Mouse (Mus musculus) forebrain, postnatal 0 days (tissue): Measurements from ENCODE around the gene Ndufa4l2. TPM values are rescaled to one million over a fixed set of nuclear protein-coding genes. Genes with fewer than 3 reads are reported as not detected.

Source experiments
- ATAC-seq: fragments of 200-750 bp; cut with Nextera tagmentation; 2 replicates; pipeline ENCODE4 v1.8.0; 2017; ENCODE audit warnings: mild to moderate bottlenecking, moderate library complexity
- DNase-seq: peaks from one replicate; pipeline ENCODE4 v3.0.0-alpha.2; 2015
- H3K27ac ChIP-seq: fragments of 300-500 bp; sonication (generic); 2 replicates; pipeline ENCODE4 v1.5.1; 2014; ENCODE audit warnings: low read depth, mild to moderate bottlenecking, antibody characterized with exemption, low read length, moderate library complexity, mixed read lengths
- H3K27me3 ChIP-seq: fragments of 300-500 bp; sonication (generic); 2 replicates; pipeline ENCODE4 v1.6.1; 2014; ENCODE audit warnings: mild to moderate bottlenecking, low read length, mixed read lengths; ENCODE audit not compliant: insufficient read depth
- H3K36me3 ChIP-seq: fragments of 300-500 bp; sonication (generic); 2 replicates; pipeline ENCODE4 v1.6.1; 2014; ENCODE audit warnings: mild to moderate bottlenecking, moderate library complexity; ENCODE audit not compliant: insufficient read depth
- H3K4me1 ChIP-seq: fragments of 300-500 bp; sonication (generic); 2 replicates; pipeline ENCODE4 v1.6.1; 2014; ENCODE audit warnings: antibody characterized with exemption; ENCODE audit not compliant: insufficient read depth
- H3K4me2 ChIP-seq: fragments of 300-500 bp; sonication (generic); 2 replicates; pipeline ENCODE4 v1.6.1; 2014; ENCODE audit warnings: low read depth, mild to moderate bottlenecking, moderate library complexity
- H3K4me3 ChIP-seq: fragments of 300-500 bp; sonication (generic); 2 replicates; pipeline ENCODE4 v1.5.1; 2014; ENCODE audit warnings: low read depth, low read length, mixed read lengths
- H3K9ac ChIP-seq: fragments of 300-500 bp; sonication (generic); 2 replicates; pipeline ENCODE4 v1.6.1; 2014; ENCODE audit warnings: mild to moderate bottlenecking
- H3K9me3 ChIP-seq: fragments of 300-500 bp; sonication (generic); 2 replicates; pipeline ENCODE4 v1.6.1; 2016; ENCODE audit warnings: low read length
- CTCF ChIP-seq: sonication (generic); IDR thresholded peaks from 2 replicates; pipeline ENCODE4 v1.5.1; 2016; ENCODE audit warnings: antibody characterized with exemption, control low read depth, low read depth
- WGBS: fragments of 180-500 bp; shearing (Covaris S2); extraction: QIAGEN DNeasy Blood & Tissue Kit; methylation state at CpG from one replicate; pipeline ENCODE4 v1.1.7; 2014; 5-methylcytosine and 5-hydroxymethylcytosine counted together
- polyA plus RNA-seq: library from polyadenylated mRNA; unstranded; fragments of >200 nt; fragmentation: Nextera tagmentation; extraction: Ambion mirVana; gene quantifications from 2 replicates; pipeline ENCODE4 v1.2.1, GENCODE M21; 2015
- total RNA-seq: library from RNA; depleted of rRNA; stranded (reverse); fragments of >200 nt; gene quantifications from 2 replicates; pipeline ENCODE4 v1.2.3, GENCODE M21; 2014; rRNA removed

Gene Ndufa4l2
- total and polyA plus RNA-seq, 2 experiments from 2014 or later = 15.5 TPM

GRCm38 (mm10) chr10:127546505-127546904, 31.7 kb downstream of the Ndufa4l2 start:
- Histone ChIP-seq H3K36me3 (peaks cover 98% of the 10 kb centered on the region), H3K27me3 (no peaks in the 10 kb centered on the region), H3K9ac (no peak overlapping the region), H3K4me2 (no peak overlapping the region), H3K9me3 (no peaks in the 10 kb centered on the region), H3K4me1 (no peaks in the 10 kb centered on the region), H3K4me3 (no peak overlapping the region), H3K27ac (no peak overlapping the region)
- DNase-seq (no peak), ATAC-seq (no peak)
- WGBS = 93% methylated on average over 7 of the region's 7 CpGs
- TF ChIP-seq CTCF = peak; percentile 57

GRCm38 (mm10) chr10:127548236-127548635, 33.5 kb downstream of the Ndufa4l2 start:
- H3K27ac ChIP-seq = no peak overlapping the region
- H3K4me3 ChIP-seq = no peak overlapping the region
- ATAC-seq (no peak), DNase-seq (no peak)
- H3K4me1 ChIP-seq = no peaks in the 10 kb centered on the region
- H3K36me3 ChIP-seq = peaks cover 98% of the 10 kb centered on the region
- no peak overlapping the region for H3K4me2 ChIP-seq
- H3K9me3 ChIP-seq = no peaks in the 10 kb centered on the region
- 94% methylated on average over 15 of the region's 15 CpGs for WGBS
- no peak for TF ChIP-seq CTCF
- no peaks in the 10 kb centered on the region for H3K27me3 ChIP-seq
- H3K9ac ChIP-seq = no peak overlapping the region

- Histone ChIP-seq H3K9ac (no peak overlapping the region), H3K4me1 (no peaks in the 10 kb centered on the region), H3K27ac (no peak overlapping the region), H3K36me3 (peaks cover 100% of the 10 kb centered on the region), H3K4me2 (no peak overlapping the region), H3K27me3 (no peaks in the 10 kb centered on the region), H3K9me3 (no peaks in the 10 kb centered on the region), H3K4me3 (no peak overlapping the region)
- DNase-seq (no peak), ATAC-seq (no peak)
- 91% methylated on average over 17 of the region's 17 CpGs for WGBS
- TF ChIP-seq CTCF = no peak
Measured at GRCm38 (mm10) chr10:127549892-127550291, 35.1 kb downstream of the Ndufa4l2 start.

GRCm38 (mm10) chr10:127555703-127556102, 40.9 kb downstream of the Ndufa4l2 start:
- DNase-seq (no peak), ATAC-seq (peak; percentile 23)
- no peaks in the 10 kb centered on the region for H3K4me1 ChIP-seq
- no peak overlapping the region for H3K4me2 ChIP-seq
- H3K9me3 ChIP-seq = no peaks in the 10 kb centered on the region
- TF ChIP-seq CTCF = peak; percentile 70
- 69% methylated on average over 18 of the region's 18 CpGs for WGBS
- no peak overlapping the region for H3K9ac ChIP-seq
- no peak overlapping the region for H3K27ac ChIP-seq
- no peak overlapping the region for H3K4me3 ChIP-seq
- peaks cover 99% of the 10 kb centered on the region for H3K36me3 ChIP-seq
- H3K27me3 ChIP-seq = no peaks in the 10 kb centered on the region

GRCm38 (mm10) chr10:127557397-127557796, 42.6 kb downstream of the Ndufa4l2 start:
- Histone ChIP-seq H3K36me3 (peaks cover 99% of the 10 kb centered on the region), H3K4me1 (no peaks in the 10 kb centered on the region), H3K9ac (no peak overlapping the region), H3K4me2 (no peak overlapping the region), H3K9me3 (no peaks in the 10 kb centered on the region), H3K27ac (no peak overlapping the region), H3K27me3 (no peaks in the 10 kb centered on the region), H3K4me3 (no peak overlapping the region)
- WGBS = 91% methylated on average over 13 of the region's 13 CpGs
- TF ChIP-seq CTCF = peak; percentile 51
- DNase-seq (no peak), ATAC-seq (no peak)

- H3K9me3 ChIP-seq = no peaks in the 10 kb centered on the region
- no peak overlapping the region for H3K27ac ChIP-seq
- H3K27me3 ChIP-seq = no peaks in the 10 kb centered on the region
- ATAC-seq (no peak), DNase-seq (no peak)
- H3K36me3 ChIP-seq = peaks cover 89% of the 10 kb centered on the region
- no peaks in the 10 kb centered on the region for H3K4me1 ChIP-seq
- no peak overlapping the region for H3K4me3 ChIP-seq
- H3K9ac ChIP-seq = no peak overlapping the region
- H3K4me2 ChIP-seq = no peak overlapping the region
- peak; percentile 45 for TF ChIP-seq CTCF
Measured at GRCm38 (mm10) chr10:127561145-127561544, 46.4 kb downstream of the Ndufa4l2 start.

GRCm38 (mm10) chr10:127563840-127564239, 49.1 kb downstream of the Ndufa4l2 start:
- WGBS = 82% methylated on average over 8 of the region's 8 CpGs
- no peaks in the 10 kb centered on the region for H3K9me3 ChIP-seq
- no peak for ATAC-seq
- no peak overlapping the region for H3K27ac ChIP-seq
- H3K36me3 ChIP-seq = peaks cover 85% of the 10 kb centered on the region
- no peak for DNase-seq
- TF ChIP-seq CTCF = no peak
- H3K9ac ChIP-seq = no peak overlapping the region
- H3K4me3 ChIP-seq = no peak overlapping the region
- H3K4me1 ChIP-seq = no peaks in the 10 kb centered on the region
- H3K27me3 ChIP-seq = no peaks in the 10 kb centered on the region
- H3K4me2 ChIP-seq = no peak overlapping the region

GRCm38 (mm10) chr10:127564301-127564700, 49.5 kb downstream of the Ndufa4l2 start:
- ATAC-seq (peak; percentile 30; the same call in 1 of the 2 replicates), DNase-seq (no peak)
- no peak overlapping the region for H3K9ac ChIP-seq
- peaks cover 85% of the 10 kb centered on the region for H3K36me3 ChIP-seq
- H3K9me3 ChIP-seq = no peaks in the 10 kb centered on the region
- H3K4me2 ChIP-seq = no peak overlapping the region
- H3K27me3 ChIP-seq = no peaks in the 10 kb centered on the region
- H3K4me3 ChIP-seq = no peak overlapping the region
- H3K4me1 ChIP-seq = no peaks in the 10 kb centered on the region
- H3K27ac ChIP-seq = no peak overlapping the region
- 56% methylated on average over 13 of the region's 13 CpGs for WGBS
- TF ChIP-seq CTCF = no peak

Other genes starting within 250 kb of the Ndufa4l2 start
- 272 and 300 TPM in 2 replicates for gene Dctn2, start 248.6 kb upstream of the Ndufa4l2 start, total RNA-seq
- 332 and 343 TPM in 2 replicates for gene Dctn2, start 248.6 kb upstream of the Ndufa4l2 start, polyA plus RNA-seq
- gene Mbd6, start 225.9 kb upstream of the Ndufa4l2 start, total RNA-seq = 5.9 and 9.4 TPM in 2 replicates
- gene Mbd6, start 225.9 kb upstream of the Ndufa4l2 start, polyA plus RNA-seq = 4.1 and 4.8 TPM in 2 replicates
- gene Mars, start 203.2 kb upstream of the Ndufa4l2 start, total RNA-seq = 86.4 and 94.4 TPM in 2 replicates
- 95.9 and 98.6 TPM in 2 replicates for gene Mars, start 203.2 kb upstream of the Ndufa4l2 start, polyA plus RNA-seq
- 0.52 and 0.69 TPM in 2 replicates for gene Arhgap9, start 193.0 kb upstream of the Ndufa4l2 start, total RNA-seq
- gene Arhgap9, start 193.0 kb upstream of the Ndufa4l2 start, polyA plus RNA-seq = 0.81 and 0.99 TPM in 2 replicates
- 2.5 and 5.1 TPM in 2 replicates for gene Gli1, start 173.0 kb upstream of the Ndufa4l2 start, total RNA-seq
- 0.89 and 1.2 TPM in 2 replicates for gene Gli1, start 173.0 kb upstream of the Ndufa4l2 start, polyA plus RNA-seq
- gene Inhbe, start 160.6 kb upstream of the Ndufa4l2 start, total RNA-seq = under 0.01 TPM in 1 of 2 replicates, not detected in the other
- not detected in 2 replicates for gene Inhbe, start 160.6 kb upstream of the Ndufa4l2 start, polyA plus RNA-seq
- not detected in 2 replicates for gene Inhbc, start 144.5 kb upstream of the Ndufa4l2 start, total RNA-seq
- gene Inhbc, start 144.5 kb upstream of the Ndufa4l2 start, polyA plus RNA-seq = not detected in 2 replicates
- gene R3hdm2, start 134.6 kb upstream of the Ndufa4l2 start, total RNA-seq = 47.5 and 51.0 TPM in 2 replicates
- 28.6 and 37.2 TPM in 2 replicates for gene R3hdm2, start 134.6 kb upstream of the Ndufa4l2 start, polyA plus RNA-seq
- gene Stac3, start 13.3 kb upstream of the Ndufa4l2 start, total RNA-seq = 0.85 and 1.7 TPM in 2 replicates
- 0.20 and 0.50 TPM in 2 replicates for gene Stac3, start 13.3 kb upstream of the Ndufa4l2 start, polyA plus RNA-seq
- gene Shmt2, start 7.5 kb downstream of the Ndufa4l2 start, total RNA-seq = 31.5 and 43.8 TPM in 2 replicates
- 39.0 and 39.9 TPM in 2 replicates for gene Shmt2, start 7.5 kb downstream of the Ndufa4l2 start, polyA plus RNA-seq
- 2.1 and 2.2 TPM in 2 replicates for gene Nxph4, start 19.6 kb downstream of the Ndufa4l2 start, total RNA-seq
- gene Nxph4, start 19.6 kb downstream of the Ndufa4l2 start, polyA plus RNA-seq = 19.9 and 22.6 TPM in 2 replicates
- 183 and 228 TPM in 2 replicates for gene Lrp1, start 106.2 kb downstream of the Ndufa4l2 start, total RNA-seq
- gene Lrp1, start 106.2 kb downstream of the Ndufa4l2 start, polyA plus RNA-seq = 42.2 and 70.4 TPM in 2 replicates
- 4.6 and 5.4 TPM in 2 replicates for gene Stat6, start 128.0 kb downstream of the Ndufa4l2 start, total RNA-seq
- gene Stat6, start 128.0 kb downstream of the Ndufa4l2 start, polyA plus RNA-seq = 4.3 and 4.4 TPM in 2 replicates
- 3.4 and 6.1 TPM in 2 replicates for gene Nemp1, start 151.9 kb downstream of the Ndufa4l2 start, total RNA-seq
- gene Nemp1, start 151.9 kb downstream of the Ndufa4l2 start, polyA plus RNA-seq = 2.8 and 3.2 TPM in 2 replicates
- 12.9 and 14.4 TPM in 2 replicates for gene Nab2, start 153.6 kb downstream of the Ndufa4l2 start, total RNA-seq
- gene Nab2, start 153.6 kb downstream of the Ndufa4l2 start, polyA plus RNA-seq = 4.5 and 4.8 TPM in 2 replicates
- 0.15 and 0.29 TPM in 2 replicates for gene Myo1a, start 190.2 kb downstream of the Ndufa4l2 start, total RNA-seq
- gene Myo1a, start 190.2 kb downstream of the Ndufa4l2 start, polyA plus RNA-seq = 0.28 and 0.35 TPM in 2 replicates
- gene Tac2, start 209.5 kb downstream of the Ndufa4l2 start, total RNA-seq = 0.46 and 2.8 TPM in 2 replicates
- gene Tac2, start 209.5 kb downstream of the Ndufa4l2 start, polyA plus RNA-seq = 6.0 and 9.1 TPM in 2 replicates
- gene Zbtb39, start 224.6 kb downstream of the Ndufa4l2 start, total RNA-seq = 7.5 and 11.9 TPM in 2 replicates
- gene Zbtb39, start 224.6 kb downstream of the Ndufa4l2 start, polyA plus RNA-seq = 2.3 and 2.4 TPM in 2 replicates
- gene Gpr182, start 236.8 kb downstream of the Ndufa4l2 start, total RNA-seq = 0.62 and 1.3 TPM in 2 replicates
- 1.5 and 1.7 TPM in 2 replicates for gene Gpr182, start 236.8 kb downstream of the Ndufa4l2 start, polyA plus RNA-seq
- gene Rdh1, start 244.8 kb downstream of the Ndufa4l2 start, total RNA-seq = 0.24 TPM in 1 of 2 replicates, not detected in the other
- gene Rdh1, start 244.8 kb downstream of the Ndufa4l2 start, polyA plus RNA-seq = not detected in 2 replicates
- not detected in 2 replicates for gene Rdh16f1, start 244.8 kb downstream of the Ndufa4l2 start, total RNA-seq
- not detected in 2 replicates for gene Rdh16f1, start 244.8 kb downstream of the Ndufa4l2 start, polyA plus RNA-seq